Mouse (Mus musculus): ENCODE results near the gene 3110082I17Rik. TPM values are rescaled to one million over a fixed set of nuclear protein-coding genes. Genes with fewer than 3 reads are reported as not detected.

The 3110082I17Rik gene
- polyA plus RNA-seq (2017; shearing (Covaris generic)): 9.1 TPM

GRCm38 (mm10) chr5:139460384-139461067 lies at the start of gene 3110082I17Rik:
Gene 3110082I17Rik, minus strand, starts transcription at chr5:139460527.

GRCm38 (mm10) chr5:139484185-139484814 lies 24.0 kb upstream of the 3110082I17Rik start, which contains the start of gene Zfand2a:
Gene Zfand2a, minus strand, starts transcription at chr5:139484549.

GRCm38 (mm10) chr5:139423026-139423865 lies 37.1 kb downstream of the 3110082I17Rik start, which contains the start of gene Gper1:
Gene Gper1, plus strand, starts transcription at chr5:139423151.

GRCm38 (mm10) chr5:139404801-139405401 lies 55.4 kb downstream of the 3110082I17Rik start, which contains the start of gene C130050O18Rik:
Gene C130050O18Rik, plus strand, starts transcription at chr5:139405280.

GRCm38 (mm10) chr5:139377468-139378270 lies 82.7 kb downstream of the 3110082I17Rik start, which contains the start of gene Gpr146:
Gene Gpr146, plus strand, starts transcription at chr5:139377697.

GRCm38 (mm10) chr5:139352317-139352716 lies 108.0 kb downstream of the 3110082I17Rik start, which contains the start of gene Cyp2w1:
Gene Cyp2w1, plus strand, starts transcription at chr5:139352617.

GRCm38 (mm10) chr5:139351134-139351533 lies 109.2 kb downstream of the 3110082I17Rik start, which contains the start of gene Cox19:
Gene Cox19, minus strand, starts transcription at chr5:139351418.

GRCm38 (mm10) chr5:139325395-139325966 lies 134.8 kb downstream of the 3110082I17Rik start, which contains the start of gene Adap1:
Gene Adap1, minus strand, starts transcription at chr5:139325622.

Other genes starting within 250 kb of the 3110082I17Rik start
- 10.5 TPM for gene Get4, start 208.2 kb downstream of the 3110082I17Rik start, polyA plus RNA-seq (2017; shearing (Covaris generic))
- gene Adap1, start 134.9 kb downstream of the 3110082I17Rik start, polyA plus RNA-seq (2017; shearing (Covaris generic)): 1.7 TPM
- gene Cox19, start 109.1 kb downstream of the 3110082I17Rik start, polyA plus RNA-seq (2017; shearing (Covaris generic)): 49.7 TPM
- not detected for gene Cyp2w1, start 107.9 kb downstream of the 3110082I17Rik start, polyA plus RNA-seq (2017; shearing (Covaris generic))
- 9.7 TPM for gene Gpr146, start 82.8 kb downstream of the 3110082I17Rik start, polyA plus RNA-seq (2017; shearing (Covaris generic))
- gene C130050O18Rik, start 55.2 kb downstream of the 3110082I17Rik start, polyA plus RNA-seq (2017; shearing (Covaris generic)): 0.26 TPM
- gene Gper1, start 37.4 kb downstream of the 3110082I17Rik start, polyA plus RNA-seq (2017; shearing (Covaris generic)): not detected
- 19.7 TPM for gene Zfand2a, start 24.0 kb upstream of the 3110082I17Rik start, polyA plus RNA-seq (2017; shearing (Covaris generic))
- gene Uncx, start 83.0 kb upstream of the 3110082I17Rik start, polyA plus RNA-seq (2017; shearing (Covaris generic)): not detected